Mouse (Mus musculus): ENCODE results near the gene Ehd2.
"Not testable (repeated sequence)": the region's sequence is repeated elsewhere in the genome, so short reads cannot be mapped to it uniquely, and the experiment has no call there.

The Ehd2 gene

GRCm38 (mm10) chr7:15945721-15946536 is 21.4 kb downstream of the Ehd2 start, which contains the start of gene Nop53:
Gene Nop53, minus strand, starts transcription at chr7:15946074.
- peak; percentile 98 for DNase-seq (ENCODE audit: low read depth, low spot score)

- no peak for DNase-seq (ENCODE audit: low read depth, low spot score)
These were observed 22.2 kb downstream of the Ehd2 start for GRCm38 (mm10) chr7:15945211-15945610.

GRCm38 (mm10) chr7:15944311-15944710 is 23.1 kb downstream of the Ehd2 start:
- DNase-seq (ENCODE audit: low read depth, low spot score), result no peak

GRCm38 (mm10) chr7:15938621-15939020 is 28.7 kb downstream of the Ehd2 start:
- DNase-seq (ENCODE audit: low read depth, low spot score), result no peak

GRCm38 (mm10) chr7:15937491-15937890 is 29.9 kb downstream of the Ehd2 start:
- peak; percentile 45 for DNase-seq (ENCODE audit: low read depth, low spot score)

GRCm38 (mm10) chr7:15933437-15934359 is 33.7 kb downstream of the Ehd2 start:
- DNase-seq (ENCODE audit: low read depth, low spot score), result no peak

- no peak for DNase-seq (ENCODE audit: low read depth, low spot score)
These were observed 35.7 kb downstream of the Ehd2 start for GRCm38 (mm10) chr7:15931635-15932034.

GRCm38 (mm10) chr7:15930543-15930942 is 36.8 kb downstream of the Ehd2 start:
- DNase-seq (ENCODE audit: low read depth, low spot score), result peak; percentile 76

GRCm38 (mm10) chr7:15929910-15930309 is 37.5 kb downstream of the Ehd2 start:
- DNase-seq (ENCODE audit: low read depth, low spot score), result peak; percentile 86

- DNase-seq (ENCODE audit: low read depth, low spot score), result peak; percentile 93
These were observed 45.1 kb downstream of the Ehd2 start, which contains the start of gene Selenow for GRCm38 (mm10) chr7:15922220-15922773. Gene Selenow, minus strand, starts transcription at chr7:15922402.

GRCm38 (mm10) chr7:15921796-15922195 is 45.6 kb downstream of the Ehd2 start:
- peak; percentile 78 for DNase-seq (ENCODE audit: low read depth, low spot score)

- no peak for DNase-seq (ENCODE audit: low read depth, low spot score)
These were observed 46.6 kb downstream of the Ehd2 start for GRCm38 (mm10) chr7:15920645-15921190.

GRCm38 (mm10) chr7:15919947-15920346 is 47.4 kb downstream of the Ehd2 start:
- DNase-seq (ENCODE audit: low read depth, low spot score), result no peak

- no peak for DNase-seq (ENCODE audit: low read depth, low spot score)
These were observed 49.0 kb downstream of the Ehd2 start for GRCm38 (mm10) chr7:15918371-15918770.

- no peak for DNase-seq (ENCODE audit: low read depth, low spot score)
These were observed 50.4 kb downstream of the Ehd2 start for GRCm38 (mm10) chr7:15916996-15917395.

- DNase-seq (ENCODE audit: low read depth, low spot score), result no peak
These were observed 51.1 kb downstream of the Ehd2 start for GRCm38 (mm10) chr7:15916134-15916723.

GRCm38 (mm10) chr7:15915695-15916094 is 51.7 kb downstream of the Ehd2 start:
- DNase-seq (ENCODE audit: low read depth, low spot score), result not testable (repeated sequence)

- no peak for DNase-seq (ENCODE audit: low read depth, low spot score)
These were observed 52.6 kb downstream of the Ehd2 start for GRCm38 (mm10) chr7:15914751-15915150.

GRCm38 (mm10) chr7:15914252-15914651 is 53.1 kb downstream of the Ehd2 start:
- peak; percentile 75 for DNase-seq (ENCODE audit: low read depth, low spot score)

- peak; percentile 93 for DNase-seq (ENCODE audit: low read depth, low spot score)
These were observed 55.2 kb downstream of the Ehd2 start for GRCm38 (mm10) chr7:15912183-15912582.

GRCm38 (mm10) chr7:15910521-15910920 is 56.8 kb downstream of the Ehd2 start:
- no peak for DNase-seq (ENCODE audit: low read depth, low spot score)
